Mouse (Mus musculus) ES-Bruce4 (cell line): Measurements from ENCODE around the gene Olfr1406.

Source experiments
- CTCF ChIP-seq: IDR thresholded peaks from one replicate; pipeline ENCODE4 v1.8.1; 2011; ENCODE audit warnings: low read depth, low read length
- EP300 ChIP-seq: IDR thresholded peaks from 2 replicates; pipeline ENCODE4 v1.6.1; 2011; ENCODE audit warnings: low read depth, low read length; ENCODE audit not compliant: insufficient read depth
- POLR2A ChIP-seq: IDR thresholded peaks from one replicate; pipeline ENCODE4 v1.8.1; 2011; ENCODE audit warnings: low read length; ENCODE audit not compliant: insufficient read depth

DNA sequence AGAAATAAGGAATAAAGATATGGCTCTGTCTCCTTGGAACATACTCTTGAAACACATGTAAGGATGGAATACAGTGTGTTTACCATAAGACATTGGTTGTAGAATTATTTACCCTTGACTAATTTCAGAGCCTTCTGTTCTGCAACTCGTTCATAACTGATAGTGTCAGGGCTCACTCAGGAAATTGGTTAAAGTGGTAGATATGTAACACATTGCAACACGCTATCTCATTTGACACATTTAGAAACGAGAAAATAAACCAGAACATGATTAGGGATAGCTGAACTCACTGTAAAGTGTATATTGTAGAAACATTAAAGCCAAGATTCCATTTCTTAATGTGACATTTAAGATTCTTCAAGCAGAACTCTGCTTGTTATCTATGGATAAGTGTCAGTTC is 1.6 kb upstream of the Olfr1406 start:
- TF ChIP-seq CTCF (no peak), POLR2A (no peak), EP300 (no peak)
